Mouse (Mus musculus): ENCODE measurements around the gene St8sia4.

St8sia4 gene

GRCm38 (mm10) chr1:95667435-95668252, at the start of gene St8sia4:
Gene St8sia4 (minus strand): TSS chr1:95667571.
- ATAC-seq (ENCODE audit: insufficient number of reproducible peaks, low FRiP score, low TSS enrichment), result peak; percentile 86

GRCm38 (mm10) chr1:95709181-95709580, 41.8 kb upstream of the St8sia4 start:
- ATAC-seq (ENCODE audit: insufficient number of reproducible peaks, low FRiP score, low TSS enrichment), result no peak

DNA sequence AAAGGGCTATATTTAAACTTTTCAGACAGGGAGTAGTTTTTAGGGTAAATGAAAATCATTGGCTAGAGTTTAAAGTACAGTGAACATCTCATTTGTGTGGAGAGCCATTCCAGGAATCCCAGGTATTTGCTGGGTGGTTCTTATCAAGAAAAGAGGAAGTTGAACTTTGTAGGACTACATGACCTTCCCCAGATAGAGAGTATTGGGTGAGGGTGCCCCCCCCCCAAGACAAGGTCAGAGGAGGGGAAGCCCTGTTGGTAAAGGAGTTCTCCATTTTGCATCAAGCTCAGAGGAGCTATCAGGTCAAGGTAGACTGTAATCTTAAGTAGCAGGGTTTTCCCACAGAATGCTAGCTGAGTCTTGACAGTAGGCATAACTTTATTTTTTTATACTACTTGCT, 32.5 kb upstream of the St8sia4 start:
- ATAC-seq (ENCODE audit: insufficient number of reproducible peaks, low FRiP score, low TSS enrichment), result no peak

- no peak for ATAC-seq (ENCODE audit: insufficient number of reproducible peaks, low FRiP score, low TSS enrichment)
Observed at GRCm38 (mm10) chr1:95674052-95674451, 6.7 kb upstream of the St8sia4 start.

- ATAC-seq (ENCODE audit: insufficient number of reproducible peaks, low FRiP score, low TSS enrichment), result no peak
Observed at GRCm38 (mm10) chr1:95668253-95668805, 958 bp upstream of the St8sia4 start.

DNA sequence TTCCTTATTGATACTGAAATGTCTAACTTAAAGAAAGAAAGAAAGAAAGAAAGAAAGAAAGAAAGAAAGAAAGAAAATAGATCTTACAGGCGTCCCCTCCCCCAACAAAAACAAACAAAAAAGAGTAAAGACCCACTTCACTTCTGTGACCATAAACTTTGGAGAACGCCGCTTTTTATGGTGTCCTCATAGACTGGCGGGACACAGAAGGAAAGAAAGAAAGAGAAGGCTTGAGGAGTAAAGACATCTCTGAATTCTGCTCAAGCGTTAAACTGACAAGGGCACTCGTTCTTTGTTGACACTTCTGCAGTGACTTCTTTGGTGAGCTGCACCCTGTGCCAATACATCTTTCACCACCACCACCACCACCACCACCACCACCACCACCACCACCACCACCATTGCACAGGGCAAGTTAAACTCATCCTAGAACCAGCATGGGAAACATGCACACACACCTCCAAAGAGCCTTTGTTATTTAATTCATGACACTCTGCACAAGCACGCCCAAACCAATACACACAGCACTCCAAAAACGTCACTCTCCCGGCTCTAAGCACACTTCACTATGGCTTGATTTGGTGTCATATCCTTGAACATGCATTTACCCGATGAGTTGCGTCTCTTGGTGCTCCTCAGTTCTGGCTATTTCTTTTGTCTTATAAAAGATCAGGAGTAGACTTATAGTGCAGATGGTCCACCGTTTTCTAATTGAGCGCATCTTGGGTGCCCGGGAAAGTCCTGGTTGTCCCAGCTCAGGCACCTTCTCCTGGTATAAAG, 640 bp downstream of the St8sia4 start:
- no peak for ATAC-seq (ENCODE audit: insufficient number of reproducible peaks, low FRiP score, low TSS enrichment)

- ATAC-seq (ENCODE audit: insufficient number of reproducible peaks, low FRiP score, low TSS enrichment), result no peak
Observed at GRCm38 (mm10) chr1:95665951-95666484, 1.4 kb downstream of the St8sia4 start.

DNA sequence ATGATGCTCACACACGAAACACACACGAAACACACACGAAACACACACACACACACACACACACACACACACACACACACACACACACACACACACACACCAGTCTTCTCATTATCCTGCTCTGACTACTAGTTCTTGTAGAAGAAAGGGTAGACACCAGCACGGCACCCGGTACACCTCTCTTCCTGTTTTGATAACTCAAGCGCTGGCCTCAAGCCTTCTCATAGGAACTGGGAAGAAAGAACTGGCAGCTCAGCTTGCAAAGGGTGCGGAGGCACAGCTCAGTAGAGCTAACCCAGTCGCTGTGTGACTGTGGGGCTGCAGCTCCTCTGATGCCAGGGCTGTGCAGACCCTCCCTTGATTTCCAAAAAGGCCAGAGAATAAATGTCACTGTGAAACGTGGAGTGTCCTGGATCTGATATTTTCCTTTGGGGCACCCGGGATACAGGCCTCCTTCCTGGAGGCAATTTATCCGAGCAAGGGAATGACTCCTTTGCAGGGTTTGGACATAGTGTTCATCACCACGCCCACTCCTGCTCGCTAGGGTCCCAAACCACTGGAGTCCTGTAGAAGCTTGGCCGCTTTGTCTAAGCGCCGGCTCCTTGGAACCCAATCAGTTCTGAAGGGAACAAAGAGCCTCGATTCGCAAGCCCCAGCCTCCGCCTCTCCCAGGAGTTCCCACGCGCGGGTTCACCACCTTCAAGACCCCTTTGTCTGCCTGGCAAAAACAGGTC, 2.2 kb downstream of the St8sia4 start:
- ATAC-seq (ENCODE audit: insufficient number of reproducible peaks, low FRiP score, low TSS enrichment), result no peak

DNA sequence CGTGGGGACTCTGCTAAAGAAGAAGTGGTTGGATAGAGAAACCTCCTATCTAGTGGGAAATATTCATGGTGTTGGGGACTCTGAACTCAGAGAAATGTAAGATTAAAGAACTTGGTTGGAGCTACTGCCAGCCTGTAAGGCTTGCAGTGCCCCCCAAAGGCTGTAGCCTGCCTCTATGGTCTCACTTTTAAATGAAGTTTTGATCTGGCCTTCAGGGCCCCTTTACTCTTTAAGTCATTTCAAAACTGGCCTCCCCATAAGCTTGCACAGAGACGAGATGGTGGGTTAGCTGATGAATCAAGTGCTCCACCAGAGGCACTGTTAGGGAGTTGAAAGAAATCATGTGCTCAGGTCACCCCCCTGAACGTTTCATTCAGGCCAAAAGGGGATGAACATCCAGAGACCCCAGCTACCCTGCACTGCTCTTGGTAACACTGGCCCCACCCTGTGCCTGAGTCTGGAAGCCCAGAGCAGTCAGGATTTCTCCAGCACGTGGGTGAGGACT, 3.0 kb downstream of the St8sia4 start:
- ATAC-seq (ENCODE audit: insufficient number of reproducible peaks, low FRiP score, low TSS enrichment), result no peak

DNA sequence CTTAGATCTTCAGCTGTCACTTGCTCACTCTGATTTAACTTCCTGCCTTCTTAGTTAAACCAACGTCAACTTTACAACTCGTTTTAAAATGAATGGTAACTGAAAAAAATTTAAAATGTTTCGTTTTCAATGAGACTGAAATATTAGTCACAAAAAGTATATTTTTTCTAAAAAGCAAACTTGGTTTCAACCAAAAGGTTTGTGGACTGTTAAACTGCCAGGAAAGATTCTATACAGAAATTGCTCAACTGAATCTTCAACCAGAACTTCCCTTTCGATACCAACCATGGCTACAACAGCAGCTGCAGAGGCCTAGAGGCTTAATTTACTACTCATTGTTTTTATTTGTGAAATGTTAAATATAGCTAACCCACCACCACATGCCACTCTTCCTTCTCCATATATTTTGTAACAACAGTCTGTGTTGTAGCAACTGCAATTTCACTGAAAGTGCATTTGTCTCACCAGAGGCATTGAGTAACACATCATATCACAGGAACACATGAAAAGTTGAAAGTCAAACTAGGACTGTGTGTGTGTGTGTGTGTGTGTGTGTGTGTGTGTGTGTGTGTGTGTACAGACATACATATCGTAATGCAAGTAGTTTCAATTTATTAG, 10.2 kb downstream of the St8sia4 start:
- no peak for ATAC-seq (ENCODE audit: insufficient number of reproducible peaks, low FRiP score, low TSS enrichment)

DNA sequence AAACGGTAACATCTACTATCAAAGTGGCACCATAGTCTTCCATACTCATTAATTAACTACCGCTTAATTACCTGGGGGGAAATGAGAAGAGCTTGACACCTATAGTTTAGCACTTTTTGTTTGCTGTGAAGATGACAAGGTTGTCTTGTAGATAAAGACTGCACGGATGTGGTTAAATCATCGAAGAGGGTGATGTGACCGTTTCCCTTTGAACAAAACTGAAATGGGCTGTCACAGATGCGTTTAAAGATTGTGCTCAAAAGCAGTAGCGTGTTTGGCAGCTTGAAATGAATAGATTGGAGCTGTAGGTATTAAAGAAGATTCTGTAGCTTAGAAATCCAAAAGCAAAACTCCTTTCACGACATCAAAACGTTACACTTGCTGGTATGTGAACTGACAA, 11.8 kb downstream of the St8sia4 start:
- ATAC-seq (ENCODE audit: insufficient number of reproducible peaks, low FRiP score, low TSS enrichment), result no peak

GRCm38 (mm10) chr1:95653445-95653844, 13.9 kb downstream of the St8sia4 start:
- no peak for ATAC-seq (ENCODE audit: insufficient number of reproducible peaks, low FRiP score, low TSS enrichment)

DNA sequence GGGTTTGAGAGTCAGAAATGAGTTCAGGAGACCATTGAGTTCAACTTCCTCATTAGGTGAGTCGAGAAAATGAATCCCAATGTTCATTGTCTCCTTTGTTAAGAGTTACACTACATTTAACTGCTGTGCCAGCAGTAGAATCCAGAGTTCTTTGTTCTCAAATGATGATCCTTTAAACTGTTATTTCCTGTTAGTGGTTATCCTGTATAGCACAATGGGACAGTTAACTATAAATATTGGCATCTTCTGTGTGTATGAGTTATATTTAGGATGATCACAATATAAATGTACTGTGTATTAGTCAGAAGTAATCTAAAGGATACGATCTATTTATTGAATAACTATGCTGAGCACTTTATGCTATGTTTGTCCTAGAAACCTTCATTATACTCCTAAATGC, 23.1 kb downstream of the St8sia4 start:
- no peak for ATAC-seq (ENCODE audit: insufficient number of reproducible peaks, low FRiP score, low TSS enrichment)

DNA sequence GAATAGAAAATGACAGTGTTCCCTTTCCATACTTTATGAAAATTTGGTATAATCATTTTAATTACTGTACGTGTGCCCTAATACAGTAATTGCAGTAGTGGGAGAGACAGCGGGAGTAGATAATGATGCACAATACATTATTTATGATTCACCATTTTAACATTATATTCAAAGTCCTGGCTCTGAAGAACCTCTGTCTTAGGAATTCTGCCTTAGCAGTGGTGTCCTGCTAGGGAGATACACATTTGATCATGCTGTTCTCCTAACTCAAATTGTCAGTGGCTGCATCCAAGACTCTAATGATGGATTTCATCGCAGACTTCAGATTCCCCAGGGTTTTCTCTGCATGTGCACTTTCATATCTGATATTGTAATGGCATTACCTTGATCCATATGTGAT, 28.4 kb downstream of the St8sia4 start:
- ATAC-seq (ENCODE audit: insufficient number of reproducible peaks, low FRiP score, low TSS enrichment), result no peak

- no peak for ATAC-seq (ENCODE audit: insufficient number of reproducible peaks, low FRiP score, low TSS enrichment)
Observed at GRCm38 (mm10) chr1:95624376-95624775, 43.0 kb downstream of the St8sia4 start.

DNA sequence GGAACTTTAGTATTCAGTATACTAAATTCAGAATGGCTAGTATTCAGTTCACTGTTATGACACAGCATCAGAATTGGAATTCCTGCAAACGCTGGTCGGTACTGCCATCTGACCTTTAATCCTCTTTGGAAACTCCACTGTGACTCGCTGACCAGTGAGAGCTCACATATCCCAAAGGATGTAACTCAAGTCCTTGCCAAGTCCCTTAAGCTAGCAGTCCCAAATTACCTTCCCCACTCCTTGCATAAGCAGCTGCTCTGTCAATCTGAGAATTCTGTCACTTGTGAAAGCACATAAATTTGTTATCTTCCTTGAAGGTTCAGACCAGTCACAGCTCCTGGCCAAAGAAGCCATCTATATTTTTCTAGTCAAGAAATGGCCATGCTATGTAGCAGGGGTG, 48.7 kb downstream of the St8sia4 start:
- no peak for ATAC-seq (ENCODE audit: insufficient number of reproducible peaks, low FRiP score, low TSS enrichment)

DNA sequence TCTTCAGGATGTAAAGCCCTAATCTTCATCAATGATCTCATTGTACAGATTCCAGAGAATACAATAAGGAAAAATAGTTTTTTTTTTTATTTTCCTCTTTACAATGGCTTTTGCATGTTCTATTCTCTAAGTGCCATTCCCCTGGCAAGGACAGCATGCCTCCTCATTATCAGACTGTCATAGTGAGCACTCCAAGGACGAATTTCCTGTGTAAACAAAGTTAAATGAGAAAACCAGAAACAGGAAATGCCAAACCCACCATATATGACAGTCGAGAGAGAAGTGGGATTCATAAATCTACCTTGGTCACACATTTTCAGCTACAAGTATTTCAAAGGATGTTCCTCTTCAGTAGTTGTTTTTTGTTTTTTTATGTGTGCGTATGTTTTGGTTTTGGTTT, 49.2 kb downstream of the St8sia4 start:
- ATAC-seq (ENCODE audit: insufficient number of reproducible peaks, low FRiP score, low TSS enrichment), result no peak

DNA sequence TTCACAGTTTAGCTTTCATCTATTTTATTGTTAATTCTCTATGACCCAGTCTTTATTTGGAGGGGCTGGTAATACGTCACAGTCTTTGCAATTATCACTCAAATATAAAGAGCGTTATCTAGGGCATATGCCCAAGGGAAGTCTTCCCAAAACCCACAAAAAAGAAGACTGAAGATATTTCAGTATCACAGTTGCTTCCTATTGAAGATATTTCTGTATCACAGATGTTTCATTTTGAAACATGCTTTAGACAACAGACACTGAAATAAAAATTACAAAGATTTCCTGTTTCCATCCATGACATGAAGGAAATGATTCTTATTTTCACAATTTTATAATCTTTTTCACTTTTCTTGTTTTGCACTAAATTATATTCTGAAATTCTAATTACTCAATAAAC, 57.4 kb downstream of the St8sia4 start:
- ATAC-seq (ENCODE audit: insufficient number of reproducible peaks, low FRiP score, low TSS enrichment), result no peak

DNA sequence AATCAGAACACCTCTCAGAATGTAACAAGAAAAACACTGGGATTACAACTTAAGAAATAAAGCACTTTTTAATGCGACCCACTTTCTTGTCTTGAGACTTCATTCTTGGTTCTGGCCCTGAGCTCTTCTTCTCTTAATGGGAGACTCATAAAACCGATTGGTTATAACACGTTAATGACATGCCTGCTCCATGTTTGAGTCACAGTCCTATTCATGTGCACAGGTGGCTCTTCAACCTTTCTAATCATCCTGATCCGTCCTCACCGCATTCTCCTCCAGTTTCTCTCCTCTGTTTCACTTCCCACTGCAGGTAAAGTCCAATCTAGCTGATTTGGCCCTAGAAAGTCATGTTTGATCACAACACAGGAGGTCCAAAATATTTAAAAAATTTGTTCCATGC, 58.3 kb downstream of the St8sia4 start:
- ATAC-seq (ENCODE audit: insufficient number of reproducible peaks, low FRiP score, low TSS enrichment), result no peak

GRCm38 (mm10) chr1:95605458-95605857, 61.9 kb downstream of the St8sia4 start:
- no peak for ATAC-seq (ENCODE audit: insufficient number of reproducible peaks, low FRiP score, low TSS enrichment)
